Mouse (Mus musculus): ENCODE measurements around the gene Skor1.

Gene Skor1

DNA sequence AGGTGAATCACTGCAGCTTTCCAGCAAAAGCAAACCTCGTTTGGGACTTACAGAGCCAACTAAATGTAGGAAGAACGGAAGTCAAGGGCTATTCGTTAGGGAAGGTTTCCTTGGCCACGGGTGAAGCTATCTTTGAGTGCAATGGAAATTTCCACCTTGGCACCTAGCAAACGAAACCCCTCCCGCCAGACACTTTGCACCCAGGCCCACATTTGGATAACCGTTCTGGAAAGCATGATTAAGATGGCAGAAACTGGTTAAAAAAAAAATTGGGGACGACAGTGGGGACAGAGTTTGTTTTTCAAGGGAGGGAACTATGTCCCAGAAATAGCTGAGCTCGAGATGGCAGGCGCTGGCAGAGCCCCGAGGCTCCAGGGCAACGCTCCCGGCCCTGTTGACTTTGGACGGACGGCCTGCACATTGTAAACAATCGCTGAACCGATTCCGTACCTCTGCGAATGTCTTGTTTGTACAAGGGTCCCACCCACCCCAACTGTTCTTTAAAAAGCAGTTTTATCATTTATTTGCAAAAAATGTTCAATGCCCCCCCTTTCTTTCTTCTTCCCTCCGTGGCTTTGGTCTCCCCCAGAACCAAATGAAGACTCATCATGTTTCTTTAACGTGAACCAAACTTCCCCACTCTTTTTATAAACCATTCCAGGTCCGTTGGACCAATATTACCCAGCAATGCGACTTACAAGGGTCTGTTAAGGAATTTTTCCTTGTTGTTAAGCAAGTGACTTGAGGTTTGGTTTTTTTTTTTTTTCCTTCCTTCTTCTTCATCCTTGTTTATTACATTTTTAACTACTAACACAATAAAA, 57.5 kb downstream of the Skor1 start:
- no peak for DNase-seq (ENCODE audit: low spot score)

DNA sequence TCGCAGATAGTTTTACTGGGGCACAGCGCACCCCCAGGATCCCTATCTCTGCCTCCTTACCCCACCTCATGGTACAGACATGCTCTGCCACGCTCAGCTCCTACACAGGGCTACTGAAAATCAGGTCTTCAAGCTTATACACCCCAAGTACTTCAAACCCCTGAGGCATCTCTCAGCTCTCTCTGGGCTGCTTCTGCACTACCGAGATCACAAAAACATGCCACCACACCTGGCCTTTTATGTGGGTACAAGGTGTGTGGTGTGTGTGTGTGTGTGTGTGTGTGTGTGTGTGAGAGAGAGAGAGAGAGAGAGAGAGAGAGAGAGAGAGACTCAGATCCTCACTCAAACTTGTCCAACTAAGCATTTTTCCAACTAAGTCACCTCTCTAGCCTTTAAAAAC, 59.6 kb downstream of the Skor1 start:
- DNase-seq (ENCODE audit: low spot score): no peak

All from layer of hippocampus, adult 9-10 months (tissue).